Mouse (Mus musculus) urinary bladder, postnatal 36 days (tissue): Measurements from ENCODE around the gene Tulp3.

Experiments
- DNase-seq, 2 experiments: peaks; one replicate each; pipeline ENCODE4 v3.0.0; 2022; ENCODE audit warnings: low spot score in 2 of 2, mixed read lengths in 1 of 2

Gene Tulp3

DNA sequence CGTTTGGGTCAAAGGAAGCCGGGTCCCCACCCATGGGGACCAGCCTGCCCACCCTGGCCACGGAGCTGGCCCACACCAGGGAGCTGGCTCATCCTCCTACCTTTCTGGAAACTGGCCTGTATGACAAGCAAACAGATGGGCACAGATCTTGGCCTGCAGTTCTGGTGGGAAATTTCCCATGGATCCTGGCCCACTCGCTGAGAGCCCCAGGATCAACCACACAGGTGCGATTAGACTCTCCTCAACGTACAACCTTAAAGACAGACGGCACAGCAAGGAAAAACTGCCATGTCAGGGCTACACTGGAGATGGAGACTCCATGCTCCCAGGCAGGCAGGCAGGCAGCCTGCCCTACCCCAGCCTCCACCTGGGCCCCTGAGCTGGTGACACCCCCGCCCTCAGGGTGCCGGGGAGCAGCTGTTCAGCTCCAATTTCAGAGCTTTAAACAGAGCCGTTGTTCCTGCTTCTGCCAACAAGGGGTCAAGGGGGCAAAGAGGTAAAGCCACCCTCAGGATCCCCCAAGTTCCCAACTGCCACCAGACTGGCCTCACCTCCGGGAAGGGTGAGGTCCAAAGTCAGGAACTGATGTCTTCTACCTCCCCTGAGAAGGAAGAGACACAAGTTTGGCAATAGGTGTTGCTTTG, 58.8 kb downstream of the Tulp3 start:
- DNase-seq, result no peak

DNA sequence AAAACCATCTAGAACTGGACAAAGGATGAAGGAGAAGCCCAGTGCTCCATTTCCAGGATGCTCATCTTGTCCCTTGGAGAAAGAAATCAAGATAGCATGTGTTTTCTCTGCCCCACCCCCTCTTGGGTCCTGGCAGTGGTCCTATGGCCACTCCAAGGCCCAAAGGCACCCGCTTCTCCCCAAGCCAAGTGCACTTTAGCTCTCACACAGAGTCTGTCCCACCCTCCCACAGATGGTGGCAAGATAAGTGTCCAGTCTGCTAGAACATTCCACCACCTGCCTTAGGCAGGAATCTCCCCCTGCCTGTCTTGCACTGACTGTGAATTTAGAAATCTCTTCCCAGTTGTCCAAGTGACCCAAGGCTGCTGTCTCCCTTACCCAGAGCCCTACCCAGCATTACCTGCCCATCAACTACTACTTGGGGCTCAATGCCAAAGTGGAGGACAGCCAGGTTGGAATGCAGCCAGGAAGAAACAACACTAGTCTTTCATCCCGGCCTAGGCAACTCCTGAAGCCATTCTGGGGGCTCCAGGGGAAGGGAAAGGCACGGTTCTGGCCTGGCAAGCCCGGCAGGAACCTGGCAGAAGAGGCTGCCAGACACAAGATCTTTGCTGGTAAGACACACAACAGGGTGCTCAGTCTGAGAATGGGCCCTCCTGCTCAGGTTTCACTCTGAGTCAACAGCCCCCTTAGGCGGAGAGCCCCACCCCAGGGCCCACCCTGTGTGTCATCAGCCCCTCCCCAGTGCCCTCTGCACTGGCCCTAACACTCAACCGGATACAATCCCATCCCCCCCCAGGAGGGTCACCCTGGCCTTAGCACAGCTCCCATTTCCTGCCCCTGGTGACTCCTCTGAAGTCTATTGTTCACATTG, 59.5 kb downstream of the Tulp3 start:
- DNase-seq, result peak; percentile 19 to 31

DNA sequence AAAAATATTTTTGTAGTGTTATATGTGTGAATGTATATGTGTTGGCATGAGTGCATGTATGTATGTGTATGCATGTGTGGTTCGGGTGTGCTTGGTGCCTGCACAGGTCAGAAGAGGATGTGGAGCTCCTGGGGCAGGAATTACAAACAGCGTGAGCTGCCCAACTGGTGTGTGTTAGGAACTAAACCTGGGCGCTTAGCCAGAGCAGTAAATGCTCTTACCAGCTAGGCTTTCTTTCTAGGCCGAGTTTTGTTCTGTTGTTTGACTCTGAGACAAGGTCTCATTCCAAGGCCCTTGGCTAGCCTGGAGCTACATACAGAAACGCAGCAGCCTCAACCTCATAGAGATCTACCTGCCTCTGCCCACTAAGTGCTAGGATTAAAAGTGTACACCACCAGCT, 64.4 kb downstream of the Tulp3 start:
- DNase-seq, result no peak

DNA sequence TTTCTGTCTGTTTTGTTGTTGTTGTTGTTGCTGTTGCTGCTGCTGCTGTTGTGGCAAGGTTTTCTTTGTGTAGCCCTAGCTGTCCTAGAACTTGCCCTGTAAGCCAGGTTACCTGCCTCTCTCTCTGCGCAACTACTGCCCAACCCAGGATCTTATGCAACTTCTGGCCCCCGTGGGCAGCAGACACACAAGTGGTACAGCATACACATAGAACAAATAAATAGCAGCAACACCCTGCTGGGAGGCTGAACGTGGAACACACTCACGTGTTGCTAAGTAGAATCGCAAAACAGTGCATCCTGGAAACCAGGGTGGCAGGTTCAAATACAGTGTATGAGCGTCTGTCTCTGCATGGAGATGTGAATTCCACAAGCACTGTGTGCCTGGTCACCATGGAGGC, 67.0 kb downstream of the Tulp3 start:
- no peak for DNase-seq

DNA sequence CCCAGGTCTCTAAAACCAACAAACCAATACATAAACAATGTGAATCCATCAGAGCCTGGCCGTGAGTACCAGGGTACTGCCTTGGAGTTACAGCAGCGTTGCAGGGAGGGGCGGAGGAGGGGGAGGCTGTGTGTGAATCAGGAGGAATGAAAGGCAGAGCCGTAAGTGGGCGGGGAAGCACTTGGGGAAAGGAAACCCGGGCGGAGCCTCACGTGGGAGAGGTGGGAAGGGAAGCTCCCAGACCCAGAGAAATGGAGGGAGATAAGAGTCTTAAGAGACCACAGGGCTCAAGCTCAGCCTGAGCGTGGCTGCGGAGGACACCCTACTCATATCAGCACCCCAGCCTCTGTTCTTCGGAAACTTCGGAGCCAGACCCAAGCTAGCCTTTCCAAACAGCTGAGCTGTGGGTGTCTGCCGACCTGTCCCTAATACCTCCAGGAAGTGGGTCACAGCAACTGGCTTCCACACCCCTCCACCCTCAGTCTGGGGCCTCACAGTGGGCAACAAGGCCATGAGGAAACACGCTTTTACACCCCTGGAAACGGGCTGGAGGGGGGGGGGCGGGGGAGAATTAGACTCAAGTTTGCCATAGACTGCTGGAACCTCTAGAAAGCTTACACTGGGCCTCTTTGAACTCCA, 69.7 kb downstream of the Tulp3 start:
- DNase-seq, result peak; percentile 42 to 63

DNA sequence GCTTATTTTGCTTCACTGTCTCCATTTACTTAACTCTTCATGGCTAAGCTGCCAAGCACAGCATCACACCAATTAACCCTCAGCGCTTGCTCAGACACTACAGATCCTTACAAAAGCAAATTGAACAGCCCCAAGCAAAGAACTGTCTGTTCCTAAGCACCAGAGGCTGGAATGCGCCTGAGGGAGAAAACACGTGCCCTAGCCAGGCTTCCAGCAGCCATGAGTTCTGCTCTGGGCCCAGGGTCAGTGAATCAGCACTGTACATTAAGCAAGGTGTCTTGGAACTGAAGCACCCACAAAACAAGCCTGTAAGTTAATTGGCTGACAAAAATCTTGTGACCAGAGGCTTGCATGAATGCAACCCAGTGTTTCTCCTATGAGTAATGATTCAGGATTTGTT, 73.5 kb downstream of the Tulp3 start:
- DNase-seq, result no peak

DNA sequence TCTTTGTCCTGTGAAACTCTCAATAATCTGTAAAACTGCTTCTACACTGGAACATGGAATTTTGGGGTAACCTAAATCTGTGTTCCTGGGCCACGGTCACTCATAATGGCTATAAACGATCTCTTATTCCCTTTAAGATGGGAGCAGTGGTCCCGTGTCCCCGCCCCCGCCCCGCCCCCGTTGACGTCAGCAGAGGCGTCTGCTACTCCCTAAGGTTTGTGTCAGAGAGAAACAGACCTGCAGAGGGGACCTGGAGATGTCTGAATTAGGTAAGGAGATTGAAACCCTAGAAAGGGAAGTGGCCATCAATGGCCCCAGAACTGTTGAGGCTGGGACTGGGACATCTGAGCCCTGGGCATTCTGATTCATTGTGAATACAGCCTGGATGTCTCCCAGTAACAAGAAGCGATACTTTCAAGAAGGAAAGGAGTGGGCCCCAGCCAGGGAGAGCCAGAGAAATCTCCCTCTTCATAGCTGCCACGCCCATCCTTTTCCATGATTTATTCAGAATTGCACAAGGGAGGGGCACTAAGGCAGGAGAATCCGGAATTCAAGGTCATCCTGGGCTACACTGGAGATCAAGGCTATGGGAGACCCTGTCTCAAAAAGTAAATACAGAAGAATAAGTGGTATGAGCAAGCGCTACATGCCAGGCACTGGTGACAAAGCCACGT, 75.0 kb downstream of the Tulp3 start:
- DNase-seq, result no peak

DNA sequence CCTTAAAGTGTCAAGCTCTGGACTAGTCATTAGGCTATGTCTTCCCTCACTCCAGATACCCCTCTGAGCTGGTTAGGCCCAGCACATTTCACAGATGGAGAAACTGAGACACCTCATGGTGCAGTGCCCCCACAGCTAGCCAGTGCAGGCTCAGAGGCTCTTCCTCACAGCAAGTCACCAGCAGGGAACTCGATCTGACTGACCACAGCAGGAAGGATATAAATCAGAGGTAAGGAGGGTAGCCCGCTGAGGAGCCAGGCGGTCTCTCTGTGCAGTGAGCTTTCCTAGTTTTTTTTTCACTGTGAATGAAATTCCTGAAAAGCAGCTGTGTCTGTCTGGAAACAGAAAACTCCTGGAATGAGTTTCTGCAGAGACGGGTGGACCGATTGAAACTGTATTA, 76.0 kb downstream of the Tulp3 start:
- no peak for DNase-seq

DNA sequence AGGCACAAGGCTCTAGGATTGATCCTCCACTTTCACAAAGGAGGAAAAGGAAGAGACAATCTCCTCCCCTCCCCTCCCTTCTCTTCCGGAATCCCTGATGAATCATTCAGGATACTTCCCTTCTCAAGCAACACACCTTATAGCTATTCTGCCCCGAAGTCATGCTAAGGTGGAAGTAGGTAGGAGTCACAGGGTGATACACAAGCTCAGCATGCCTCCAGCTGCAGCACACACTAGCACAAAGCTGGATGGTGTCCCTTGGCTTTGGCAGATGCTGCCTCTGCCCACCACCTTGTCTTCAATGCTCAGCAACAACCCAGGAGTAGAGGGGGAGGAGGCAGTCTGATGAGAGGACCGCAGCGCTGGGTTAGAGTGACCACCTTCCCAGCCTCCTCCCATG, 76.6 kb downstream of the Tulp3 start:
- no peak for DNase-seq

DNA sequence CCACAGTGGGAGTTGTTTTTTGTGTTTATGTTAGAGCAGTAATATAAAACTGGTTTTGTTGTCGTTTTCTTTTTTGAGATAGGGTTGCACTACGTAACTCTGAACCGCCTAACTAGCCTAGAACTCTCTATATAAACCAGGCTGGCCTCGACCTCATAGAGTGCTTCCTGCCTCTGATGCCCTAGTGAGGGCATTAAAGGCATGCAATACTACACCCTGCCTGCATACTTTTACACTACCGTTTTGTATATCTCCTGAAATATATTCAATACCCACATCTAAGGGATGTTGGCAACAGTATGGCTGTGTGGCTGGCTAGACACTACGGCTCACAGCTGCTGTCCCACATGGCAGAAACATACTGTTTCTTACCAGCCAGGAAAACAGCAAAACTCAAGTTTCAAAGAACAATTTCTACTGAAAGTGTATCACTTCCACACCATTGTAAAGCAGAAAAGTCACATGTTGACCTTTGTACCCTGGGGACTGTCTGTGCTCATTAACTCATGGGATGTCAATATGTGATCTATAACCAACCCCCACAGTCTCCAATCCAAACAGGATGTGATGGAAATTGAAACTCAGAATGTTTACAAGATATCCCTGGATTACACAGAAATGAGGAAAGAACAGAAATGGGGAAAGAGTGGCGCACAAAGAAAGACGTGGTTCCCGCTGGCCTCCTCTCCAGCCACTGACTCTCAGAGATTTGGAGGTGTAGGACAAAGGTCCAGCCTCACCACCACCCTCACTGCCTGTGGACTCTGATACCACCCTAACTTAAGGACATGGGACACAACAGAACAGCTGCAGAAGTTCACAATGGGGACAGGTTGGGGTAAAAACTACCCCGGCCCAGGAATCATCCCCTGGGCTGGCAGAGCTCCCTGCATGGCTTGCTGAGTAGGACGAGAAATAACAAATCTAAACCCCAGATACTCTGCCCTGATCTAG, 78.2 kb downstream of the Tulp3 start:
- no peak for DNase-seq

DNA sequence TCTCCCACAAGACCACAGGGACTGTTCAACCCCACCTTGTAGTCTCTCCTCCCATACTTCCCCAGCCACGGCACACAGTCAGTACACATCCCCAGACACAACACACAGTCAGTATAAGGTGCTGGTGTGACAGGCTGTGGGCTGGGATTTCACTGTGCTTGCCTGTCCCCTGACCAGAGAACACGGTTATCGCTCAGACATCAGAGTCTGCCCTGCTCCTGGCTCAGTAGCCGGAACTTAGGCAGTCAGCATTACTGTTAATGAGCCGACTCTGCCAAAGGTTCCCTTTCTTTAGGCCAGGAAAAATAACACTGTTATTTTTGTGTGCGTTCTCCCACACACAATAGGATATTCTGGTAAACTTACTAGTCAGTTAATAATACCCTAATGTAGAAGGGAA, 79.3 kb downstream of the Tulp3 start:
- DNase-seq, result no peak

DNA sequence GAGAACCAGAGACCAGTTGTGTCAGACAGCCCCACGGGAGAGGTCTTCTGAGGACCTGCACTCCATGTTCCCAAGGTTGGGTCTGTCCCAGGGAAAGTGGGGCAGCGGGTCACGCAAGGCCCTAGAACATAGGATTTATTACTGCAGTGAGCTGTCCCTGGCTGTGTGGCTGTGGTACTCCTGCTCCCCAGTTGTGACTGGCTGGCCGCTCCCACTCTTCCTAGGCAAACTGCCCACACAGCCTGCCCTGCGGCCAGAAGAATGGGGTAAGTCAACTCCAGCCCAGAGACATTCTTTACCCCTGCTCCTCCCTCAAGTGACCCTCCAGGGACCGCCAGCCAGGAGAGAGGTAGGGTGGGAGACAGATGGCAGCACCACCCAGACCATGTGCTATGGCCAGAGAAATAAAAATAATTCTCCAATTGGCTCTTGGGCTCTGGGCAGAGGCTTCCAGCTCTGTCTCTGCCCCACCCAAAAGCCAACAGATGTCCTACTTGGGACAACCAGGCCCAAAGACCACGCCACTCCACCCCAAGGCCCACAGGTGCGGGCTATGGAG, 80.1 kb downstream of the Tulp3 start:
- DNase-seq, result peak in 1 of 2 experiments; percentile 71

DNA sequence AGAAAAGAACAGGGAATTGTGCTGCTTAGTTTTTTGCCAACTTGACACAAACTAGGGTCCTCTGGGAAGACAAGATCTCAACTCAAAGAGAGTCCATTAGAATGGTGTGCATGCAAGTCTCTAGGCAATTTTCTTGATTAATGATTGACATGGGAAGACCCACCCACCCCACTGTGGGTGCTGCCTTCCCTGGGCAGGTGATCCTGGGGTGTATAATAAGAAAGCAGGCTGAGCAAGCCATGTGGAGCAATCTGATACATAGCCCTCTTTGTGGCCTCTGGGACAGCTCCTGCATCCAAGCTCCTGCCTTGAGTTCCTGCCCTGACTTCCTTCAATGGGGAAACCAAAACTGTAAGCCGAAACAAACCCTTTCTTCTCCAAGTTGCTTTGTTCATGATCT, 82.1 kb downstream of the Tulp3 start:
- DNase-seq, result no peak

DNA sequence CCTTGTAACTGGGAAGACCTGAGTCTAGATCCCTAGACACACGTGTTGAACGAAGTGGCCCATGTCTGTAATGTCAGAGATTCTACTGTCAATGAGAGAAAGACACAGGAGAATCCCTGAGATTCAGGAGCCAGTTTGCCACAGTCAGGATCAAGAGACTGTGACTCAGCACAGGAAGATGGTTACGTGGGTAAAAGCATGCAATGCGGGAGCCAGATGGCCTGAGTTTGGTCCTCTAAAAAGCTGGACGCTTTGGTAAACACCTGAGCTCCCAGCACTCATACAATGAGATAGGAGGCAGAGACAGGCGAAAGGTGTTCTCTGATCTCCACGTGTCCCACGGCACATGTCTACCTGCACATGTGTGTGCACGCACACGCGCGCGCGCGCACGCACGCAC, 82.9 kb downstream of the Tulp3 start:
- no peak for DNase-seq
